Mouse (Mus musculus): Measurements from ENCODE around the gene Oxa1l.

GRCm38 (mm10) chr14:54385968-54386618 is 25.5 kb downstream of the Oxa1l start:
- no peak for TF ChIP-seq CTCF (IDR thresholded peaks at IDR 0.05; ENCODE audit: control insufficient read depth, insufficient read depth, insufficient replicate concordance, low read depth, low read length)
- TF ChIP-seq POLR2A (IDR thresholded peaks at IDR 0.05; ENCODE audit: control insufficient read depth, low read depth, low read length), result no peak

Data from testis, adult 2 months (tissue).